Mouse (Mus musculus) midbrain, postnatal 0 days (tissue): Measurements from ENCODE around the gene Slx4ip. TPM values are rescaled to one million over a fixed set of nuclear protein-coding genes. Genes with fewer than 3 reads are reported as not detected.

Experiments
- ATAC-seq: fragments of 200-750 bp; cut with Nextera tagmentation; 2 replicates; pipeline ENCODE4 v1.8.0; 2017; ENCODE audit warnings: moderate number of reproducible peaks, mild to moderate bottlenecking, moderate TSS enrichment, moderate library complexity; ENCODE audit not compliant: low FRiP score
- DNase-seq: peaks from one replicate; pipeline ENCODE4 v3.0.0-alpha.2; 2015; ENCODE audit warnings: low spot score
- H3K27ac ChIP-seq: fragments of 300-500 bp; sonication (generic); 2 replicates; pipeline ENCODE4 v1.5.1; 2014; ENCODE audit warnings: low read depth, mild to moderate bottlenecking, low read length, mixed read lengths
- H3K27me3 ChIP-seq: fragments of 300-500 bp; sonication (generic); 2 replicates; pipeline ENCODE4 v1.6.1; 2014; ENCODE audit warnings: low read length, control low read depth, mixed read lengths; ENCODE audit not compliant: insufficient read depth
- H3K36me3 ChIP-seq: fragments of 300-500 bp; sonication (generic); 2 replicates; pipeline ENCODE4 v1.6.1; 2014; ENCODE audit warnings: low read length, control low read depth, mixed read lengths; ENCODE audit not compliant: insufficient read depth
- H3K4me1 ChIP-seq: fragments of 300-500 bp; sonication (generic); 2 replicates; pipeline ENCODE4 v1.6.1; 2014; ENCODE audit warnings: mild to moderate bottlenecking, control low read depth, antibody characterized with exemption, low read length, mixed read lengths; ENCODE audit not compliant: insufficient read depth
- H3K4me2 ChIP-seq: fragments of 300-500 bp; sonication (generic); 2 replicates; pipeline ENCODE4 v1.6.1; 2014; ENCODE audit warnings: low read depth, mild to moderate bottlenecking, low read length, mixed read lengths; ENCODE audit not compliant: poor library complexity, severe bottlenecking
- H3K4me3 ChIP-seq: fragments of 300-500 bp; sonication (generic); 2 replicates; pipeline ENCODE4 v1.5.1; 2014; ENCODE audit warnings: low read depth, mild to moderate bottlenecking, low read length, moderate library complexity
- H3K9ac ChIP-seq: fragments of 300-500 bp; sonication (generic); replicated peaks from 2 replicates; pipeline ENCODE4 v1.6.1; 2014; ENCODE audit warnings: mild to moderate bottlenecking, low read length, moderate library complexity, mixed read lengths; ENCODE audit not compliant: poor library complexity, severe bottlenecking
- H3K9me3 ChIP-seq: fragments of 300-500 bp; sonication (generic); 2 replicates; pipeline ENCODE4 v1.6.1; 2016; ENCODE audit warnings: low read length, control low read depth
- CTCF ChIP-seq: IDR thresholded peaks from 2 replicates; pipeline ENCODE4 v1.5.1; 2016; ENCODE audit warnings: antibody characterized with exemption, mild to moderate bottlenecking
- WGBS: fragments of 180-500 bp; shearing (Covaris S2); extraction: QIAGEN DNeasy Blood & Tissue Kit; methylation state at CpG from one replicate; pipeline ENCODE4 v1.1.7; 2014; 5-methylcytosine and 5-hydroxymethylcytosine counted together
- polyA plus RNA-seq: library from polyadenylated mRNA; unstranded; fragments of >200 nt; fragmentation: Nextera tagmentation; extraction: Ambion mirVana; gene quantifications from 2 replicates; pipeline ENCODE4 v1.2.1, GENCODE M21; 2015
- total RNA-seq: library from RNA; depleted of rRNA; stranded (reverse); fragments of >200 nt; gene quantifications from 2 replicates; pipeline ENCODE4 v1.2.3, GENCODE M21; 2014

Slx4ip gene
- total and polyA plus RNA-seq, 2 experiments from 2014 or later: 8.5 to 9.7 TPM

DNA sequence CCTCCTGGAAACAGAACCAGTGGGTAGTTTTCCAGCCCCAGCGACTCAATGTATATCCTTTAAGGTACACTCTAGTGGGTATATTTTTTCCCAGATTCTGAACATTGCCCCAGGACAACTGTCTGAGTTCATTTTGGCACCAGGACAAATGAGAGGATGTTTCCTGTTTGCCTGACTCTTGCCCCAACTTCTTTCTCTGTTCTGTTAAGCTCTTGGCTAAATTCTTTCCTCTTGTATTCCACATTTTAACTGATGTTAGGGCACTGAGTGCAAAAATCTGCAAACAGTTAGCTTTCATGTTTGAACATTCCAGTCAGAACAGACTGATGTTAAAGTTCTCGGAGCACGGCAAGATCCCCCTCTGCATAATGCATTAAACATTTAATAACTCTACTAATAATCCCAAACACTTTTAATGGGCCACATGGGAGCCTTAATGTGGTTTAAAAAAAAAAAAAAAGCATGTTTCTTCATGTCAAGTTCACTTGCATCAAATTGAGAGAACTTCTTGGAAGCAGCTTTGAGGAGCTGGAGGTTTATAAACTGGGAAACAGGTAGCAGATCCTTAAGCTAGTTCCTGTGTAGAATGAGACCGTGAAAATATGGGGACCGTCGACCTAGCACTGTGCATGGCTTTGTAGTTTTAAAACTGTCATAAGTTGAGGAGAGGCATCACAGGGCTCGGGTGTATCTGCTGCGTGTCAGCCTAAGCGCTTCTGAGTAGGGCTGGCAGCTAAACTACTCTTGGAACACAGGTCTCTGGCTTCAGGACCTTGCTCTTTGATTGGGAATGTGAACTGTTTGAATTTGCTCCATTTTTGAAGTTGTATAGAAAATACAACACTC lies 64.9 kb downstream of the Slx4ip start:
- H3K27me3 ChIP-seq: no peaks in the 10 kb centered on the region
- no peak overlapping the region for H3K4me3 ChIP-seq
- no peak overlapping the region for H3K4me2 ChIP-seq
- no peak for TF ChIP-seq CTCF
- H3K27ac ChIP-seq: no peak overlapping the region
- no peak overlapping the region for H3K9ac ChIP-seq
- no peaks in the 10 kb centered on the region for H3K9me3 ChIP-seq
- no peak for ATAC-seq
- no peaks in the 10 kb centered on the region for H3K36me3 ChIP-seq
- no peaks in the 10 kb centered on the region for H3K4me1 ChIP-seq
- WGBS: 77% methylated on average over 9 of the region's 9 CpGs
- DNase-seq: no peak

DNA sequence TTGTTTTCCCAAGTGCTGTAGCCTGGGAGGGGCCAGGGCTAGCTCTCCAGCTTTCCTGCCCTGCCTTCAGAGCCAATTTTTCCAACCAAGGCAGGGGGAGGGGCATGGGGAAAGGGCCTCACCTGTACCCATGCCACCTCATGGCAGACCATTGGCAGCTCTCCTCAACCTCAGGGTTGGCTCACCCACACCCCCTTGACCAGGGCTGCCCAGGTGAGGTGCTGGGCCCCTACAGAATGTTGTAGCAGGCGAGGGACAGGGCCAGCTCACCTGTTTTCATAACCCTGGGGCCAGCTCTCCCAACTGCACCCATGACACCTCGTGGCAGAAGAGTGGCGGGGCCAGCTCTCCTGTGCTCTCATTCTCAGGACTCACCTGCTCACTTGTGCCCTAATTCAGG lies 67.7 kb downstream of the Slx4ip start:
- no peaks in the 10 kb centered on the region for H3K9me3 ChIP-seq
- TF ChIP-seq CTCF: no peak
- WGBS: 93% methylated on average over 3 of the region's 3 CpGs
- H3K4me2 ChIP-seq: no peak overlapping the region
- ATAC-seq (no peak), DNase-seq (no peak)
- no peaks in the 10 kb centered on the region for H3K27me3 ChIP-seq
- H3K9ac ChIP-seq: no peak overlapping the region
- H3K4me3 ChIP-seq: no peak overlapping the region
- H3K36me3 ChIP-seq: no peaks in the 10 kb centered on the region
- no peak overlapping the region for H3K27ac ChIP-seq
- no peaks in the 10 kb centered on the region for H3K4me1 ChIP-seq

DNA sequence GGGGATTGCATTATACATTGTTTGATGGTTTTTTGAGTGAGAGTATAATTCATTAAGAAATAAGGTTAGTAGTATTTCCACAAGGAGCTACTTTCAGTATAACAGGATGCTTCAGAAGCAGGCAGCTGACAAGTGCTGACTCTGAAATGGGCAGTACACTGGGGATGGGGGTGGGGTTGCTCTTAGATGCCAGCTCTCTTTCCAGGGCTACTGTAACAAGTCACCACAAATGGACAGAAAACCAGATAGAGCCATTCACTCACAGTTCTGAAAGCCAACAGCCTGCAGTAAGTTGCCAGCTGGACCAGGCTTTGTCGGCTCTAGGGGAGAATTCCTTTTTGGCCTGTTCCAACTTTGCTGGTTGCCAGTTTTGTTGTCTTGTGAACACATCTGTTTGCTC lies 84.8 kb downstream of the Slx4ip start:
- Histone ChIP-seq H3K4me3 (no peak overlapping the region), H3K27me3 (no peaks in the 10 kb centered on the region), H3K9me3 (no peaks in the 10 kb centered on the region), H3K27ac (no peak overlapping the region), H3K4me1 (no peaks in the 10 kb centered on the region), H3K9ac (no peak overlapping the region), H3K36me3 (no peaks in the 10 kb centered on the region), H3K4me2 (no peak overlapping the region)
- DNase-seq (peak; percentile 51), ATAC-seq (no peak)
- WGBS: 72% methylated on average over 1 of the region's 1 CpGs
- TF ChIP-seq CTCF: no peak

DNA sequence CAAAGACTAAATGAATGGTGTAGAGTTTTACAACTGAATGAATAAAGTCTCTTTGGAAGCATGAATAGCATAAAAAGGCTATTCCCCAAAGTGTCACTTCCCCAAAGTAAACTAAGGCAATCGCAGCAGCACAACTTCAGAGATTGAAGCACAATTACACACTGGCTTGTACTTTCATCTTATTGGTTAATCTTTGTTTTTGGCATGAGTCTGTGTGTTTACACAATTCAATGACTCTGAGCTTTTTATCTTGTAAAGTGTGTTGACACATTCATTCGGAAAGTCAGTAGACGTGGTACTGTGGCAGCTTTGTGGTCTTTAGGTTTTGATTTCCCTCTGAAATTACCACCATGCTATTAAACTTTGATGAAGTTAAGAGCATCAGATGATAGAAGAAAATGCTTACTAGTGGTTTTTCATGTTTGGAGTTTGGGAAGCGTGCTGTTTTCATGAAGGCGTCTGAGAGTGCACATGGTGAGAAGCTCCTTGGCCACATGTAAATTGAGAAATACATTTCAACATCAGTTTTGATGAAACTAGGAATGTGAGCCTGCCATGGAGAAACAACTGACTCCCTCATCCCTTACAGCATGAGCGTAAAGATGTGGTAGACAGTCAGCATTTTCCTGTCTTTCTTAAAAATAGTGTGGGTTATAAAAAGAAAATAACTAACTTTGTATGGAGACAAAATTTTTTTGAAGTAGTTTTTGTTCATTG lies 88.2 kb downstream of the Slx4ip start:
- Histone ChIP-seq H3K36me3 (no peaks in the 10 kb centered on the region), H3K27ac (no peak overlapping the region), H3K9me3 (no peaks in the 10 kb centered on the region), H3K4me2 (no peak overlapping the region), H3K4me3 (no peak overlapping the region), H3K9ac (no peak overlapping the region), H3K27me3 (no peaks in the 10 kb centered on the region), H3K4me1 (no peaks in the 10 kb centered on the region)
- WGBS: 83% methylated on average over 6 of the region's 6 CpGs
- no peak for TF ChIP-seq CTCF
- no peak for DNase-seq
- ATAC-seq: no peak

DNA sequence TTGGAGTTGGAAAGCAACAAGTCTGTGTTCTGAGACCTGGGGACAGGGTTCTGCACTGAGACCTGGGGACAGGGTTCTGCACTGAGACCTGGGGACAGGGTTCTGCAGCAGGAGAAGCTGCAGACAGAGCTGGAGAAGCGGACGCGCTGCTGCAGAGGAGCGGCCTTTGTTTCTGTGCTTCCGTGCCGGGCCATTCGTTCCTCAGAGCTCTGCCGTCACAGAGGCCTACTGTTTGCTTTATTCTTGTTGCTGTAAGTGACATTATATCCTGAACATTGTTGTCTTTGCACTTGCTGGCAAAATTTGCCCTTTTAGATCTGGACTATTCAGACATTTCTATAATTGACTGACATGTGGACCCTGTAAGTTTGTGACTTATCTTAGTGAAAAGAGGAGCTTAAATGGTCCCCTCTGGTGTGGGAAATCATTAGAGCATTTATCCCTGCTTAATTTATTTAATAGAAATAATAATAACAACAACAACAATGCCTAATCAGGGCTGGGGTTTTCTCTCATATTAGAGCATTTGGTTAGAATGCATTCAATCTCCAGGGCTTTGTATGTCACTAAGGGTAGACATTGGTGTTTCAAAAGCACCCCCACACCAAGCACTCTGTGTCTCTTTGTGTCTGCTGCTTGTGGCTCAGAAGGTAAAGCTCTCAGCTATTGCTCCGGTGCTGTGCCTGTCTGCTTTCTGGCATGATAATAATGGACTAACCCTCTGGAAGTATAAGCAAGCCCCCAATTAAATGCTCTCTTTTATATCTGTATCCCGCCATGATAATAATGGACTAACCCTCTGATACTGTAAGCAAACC lies 90.3 kb downstream of the Slx4ip start:
- H3K9ac ChIP-seq: no peak overlapping the region
- WGBS: 26% methylated on average over 10 of the region's 10 CpGs
- no peak for TF ChIP-seq CTCF
- no peak overlapping the region for H3K27ac ChIP-seq
- peak; percentile 49 for ATAC-seq
- no peak overlapping the region for H3K4me2 ChIP-seq
- H3K27me3 ChIP-seq: no peaks in the 10 kb centered on the region
- no peaks in the 10 kb centered on the region for H3K4me1 ChIP-seq
- DNase-seq: peak; percentile 24
- no peaks in the 10 kb centered on the region for H3K9me3 ChIP-seq
- H3K36me3 ChIP-seq: no peaks in the 10 kb centered on the region
- H3K4me3 ChIP-seq: no peak overlapping the region
